Mouse (Mus musculus) embryonic facial prominence, embryonic 13.5 days (tissue): ENCODE data around the gene Npepps. TPM values are rescaled to one million over a fixed set of nuclear protein-coding genes. Genes with fewer than 3 reads are reported as not detected.

Experiments used
- ATAC-seq: fragments of 200-750 bp; cut with Nextera tagmentation; 2 replicates; pipeline ENCODE4 v1.8.0; 2017; ENCODE audit warnings: low read depth; ENCODE audit not compliant: insufficient number of reproducible peaks, insufficient read depth, low FRiP score, low TSS enrichment
- H3K27ac ChIP-seq: fragments of 300-500 bp; sonication (generic); 2 replicates; pipeline ENCODE4 v1.5.1; 2015; ENCODE audit warnings: moderate library complexity, mild to moderate bottlenecking, inconsistent platforms
- H3K27me3 ChIP-seq: fragments of 300-500 bp; sonication (generic); 2 replicates; pipeline ENCODE4 v1.6.1; 2015; ENCODE audit warnings: mild to moderate bottlenecking, inconsistent platforms
- H3K36me3 ChIP-seq: fragments of 300-500 bp; sonication (generic); 2 replicates; pipeline ENCODE4 v1.6.1; 2015; ENCODE audit warnings: mild to moderate bottlenecking, inconsistent platforms
- H3K4me1 ChIP-seq: fragments of 300-500 bp; sonication (generic); 2 replicates; pipeline ENCODE4 v1.6.1; 2015; ENCODE audit warnings: inconsistent platforms
- H3K4me2 ChIP-seq: fragments of 300-500 bp; sonication (generic); 2 replicates; pipeline ENCODE4 v1.6.1; 2015; ENCODE audit warnings: moderate library complexity, mild to moderate bottlenecking, inconsistent platforms
- H3K4me3 ChIP-seq: fragments of 300-500 bp; sonication (generic); 2 replicates; pipeline ENCODE4 v1.5.1; 2015; ENCODE audit warnings: mild to moderate bottlenecking, inconsistent platforms
- H3K9ac ChIP-seq: fragments of 300-500 bp; sonication (generic); 2 replicates; pipeline ENCODE4 v1.6.1; 2015; ENCODE audit warnings: mild to moderate bottlenecking, inconsistent platforms
- H3K9me3 ChIP-seq: fragments of 300-500 bp; sonication (generic); 2 replicates; pipeline ENCODE4 v1.6.1; 2016; ENCODE audit warnings: inconsistent platforms
- WGBS: fragments of 180-500 bp; shearing (Covaris S2); methylation state at CpG from one replicate; pipeline ENCODE4 v1.1.7; 2015; ENCODE audit warnings: mixed read lengths; 5-methylcytosine and 5-hydroxymethylcytosine counted together
- polyA plus RNA-seq: library from polyadenylated mRNA; unstranded; fragments of >200 nt; fragmentation: Nextera tagmentation; extraction: Ambion mirVana; gene quantifications from 2 replicates; pipeline ENCODE4 v1.2.1, GENCODE M21; 2015

Npepps gene
- polyA plus RNA-seq, 1 experiment from 2014 or later = 95.4 TPM

- WGBS = 82% methylated on average over 5 of the region's 5 CpGs
- ATAC-seq = no peak
Measured at GRCm38 (mm10) chr11:97181061-97181460, 99.4 kb downstream of the Npepps start.

DNA sequence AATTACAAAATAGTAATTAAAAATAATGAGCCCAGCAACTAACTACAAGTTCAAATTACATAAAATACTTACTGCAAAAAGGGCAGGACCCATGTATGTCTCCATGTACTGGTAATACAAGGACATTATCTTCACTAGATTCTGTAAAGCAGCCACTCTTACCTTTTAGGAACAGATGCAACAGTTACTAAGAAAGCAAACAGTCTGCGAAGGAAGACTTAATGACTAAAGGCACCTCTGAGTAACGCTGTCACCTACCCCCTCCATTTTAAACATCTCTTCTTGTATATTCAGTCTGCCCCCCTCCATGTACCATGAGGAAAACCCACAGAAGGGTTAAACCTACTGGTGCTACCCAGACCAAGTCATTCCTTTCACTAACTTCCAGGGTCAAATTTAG, 102.2 kb downstream of the Npepps start:
- Histone ChIP-seq H3K9ac (no peak overlapping the region), H3K4me1 (no peaks in the 10 kb centered on the region), H3K9me3 (no peaks in the 10 kb centered on the region), H3K27ac (no peak overlapping the region), H3K27me3 (no peaks in the 10 kb centered on the region), H3K36me3 (peaks cover 99% of the 10 kb centered on the region), H3K4me3 (no peak overlapping the region), H3K4me2 (no peak overlapping the region)
- 97% methylated on average over 2 of the region's 2 CpGs for WGBS
- no peak for ATAC-seq

More at GRCm38 (mm10) chr11:97181061-97181460, 99.4 kb downstream of the Npepps start:
- no peak overlapping the region for H3K27ac ChIP-seq
- peaks cover 14% of the 10 kb centered on the region for H3K4me1 ChIP-seq
- H3K9me3 ChIP-seq = no peaks in the 10 kb centered on the region
- no peak overlapping the region for H3K4me2 ChIP-seq
- H3K9ac ChIP-seq = no peak overlapping the region
- peaks cover 91% of the 10 kb centered on the region for H3K36me3 ChIP-seq
- H3K4me3 ChIP-seq = no peak overlapping the region
- no peaks in the 10 kb centered on the region for H3K27me3 ChIP-seq

GRCm38 (mm10) chr11:97176851-97177250, 103.6 kb downstream of the Npepps start:
- 54% methylated on average over 3 of the region's 3 CpGs for WGBS
- H3K4me3 ChIP-seq = no peak overlapping the region
- ATAC-seq = no peak

GRCm38 (mm10) chr11:97175499-97175898, 104.9 kb downstream of the Npepps start:
- Histone ChIP-seq H3K4me2 (no peak overlapping the region), H3K9me3 (no peaks in the 10 kb centered on the region), H3K4me1 (no peaks in the 10 kb centered on the region), H3K36me3 (peaks cover 98% of the 10 kb centered on the region), H3K27me3 (no peaks in the 10 kb centered on the region), H3K9ac (no peak overlapping the region), H3K4me3 (no peak overlapping the region), H3K27ac (no peak overlapping the region)
- WGBS = 90% methylated on average over 7 of the region's 7 CpGs
- ATAC-seq = no peak

More at GRCm38 (mm10) chr11:97176851-97177250, 103.6 kb downstream of the Npepps start:
- no peak overlapping the region for H3K4me2 ChIP-seq
- H3K9ac ChIP-seq = no peak overlapping the region
- H3K36me3 ChIP-seq = peaks cover 98% of the 10 kb centered on the region
- H3K27ac ChIP-seq = no peak overlapping the region
- H3K4me1 ChIP-seq = no peaks in the 10 kb centered on the region
- no peaks in the 10 kb centered on the region for H3K9me3 ChIP-seq
- H3K27me3 ChIP-seq = no peaks in the 10 kb centered on the region

DNA sequence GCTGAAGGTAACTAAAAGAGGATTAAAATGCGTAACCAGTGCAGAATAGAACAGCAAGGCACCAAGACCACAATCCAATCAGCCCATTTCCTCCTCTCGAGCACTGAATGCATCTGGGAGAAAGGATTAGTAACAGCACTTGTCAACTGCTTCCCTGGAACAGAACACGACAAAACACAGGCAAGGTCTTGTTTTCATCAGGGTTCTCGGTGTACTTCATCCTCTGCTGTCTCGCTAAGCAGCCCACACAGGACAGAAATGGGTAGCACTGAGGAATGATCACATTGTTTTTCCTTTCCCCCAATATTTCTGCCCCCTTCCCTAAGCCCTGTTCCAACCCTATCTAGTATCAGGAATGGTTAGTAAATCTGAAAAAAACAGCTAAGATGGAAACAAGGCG, 120.1 kb downstream of the Npepps start:
- 66% methylated on average over 6 of the region's 6 CpGs for WGBS
- H3K36me3 ChIP-seq = peaks cover 96% of the 10 kb centered on the region
- H3K9me3 ChIP-seq = no peaks in the 10 kb centered on the region
- no peaks in the 10 kb centered on the region for H3K27me3 ChIP-seq
- H3K4me1 ChIP-seq = no peaks in the 10 kb centered on the region
- H3K27ac ChIP-seq = no peak overlapping the region; the same call in 1 of the 2 replicates
- H3K4me2 ChIP-seq = no peak overlapping the region
- H3K4me3 ChIP-seq = no peak overlapping the region
- ATAC-seq = no peak
- no peak overlapping the region for H3K9ac ChIP-seq

DNA sequence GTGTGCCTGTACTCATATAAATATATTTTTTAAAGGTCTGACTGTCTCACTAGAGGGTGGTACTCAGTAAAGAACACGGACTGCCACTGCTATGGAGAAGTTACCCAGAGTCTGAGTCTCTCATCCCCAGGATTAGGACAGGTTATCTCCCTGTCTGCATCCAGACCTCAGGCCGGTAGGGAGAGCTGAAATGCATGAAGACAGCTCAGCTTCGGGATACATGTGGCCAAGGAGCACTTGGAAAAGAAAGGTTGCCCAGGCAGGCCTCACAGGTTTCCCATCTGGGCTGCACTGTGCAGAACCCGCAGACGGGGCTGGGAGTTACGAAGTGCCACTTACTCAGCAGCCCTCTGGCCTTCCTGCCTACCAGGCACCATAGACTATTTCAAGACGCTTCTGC, 123.4 kb downstream of the Npepps start:
- H3K4me3 ChIP-seq = no peak overlapping the region
- no peak overlapping the region for H3K9ac ChIP-seq
- 78% methylated on average over 7 of the region's 7 CpGs for WGBS
- no peak for ATAC-seq
- no peaks in the 10 kb centered on the region for H3K9me3 ChIP-seq
- peaks cover 24% of the 10 kb centered on the region for H3K4me1 ChIP-seq
- no peak overlapping the region for H3K4me2 ChIP-seq
- H3K27me3 ChIP-seq = no peaks in the 10 kb centered on the region
- peaks cover 69% of the 10 kb centered on the region for H3K36me3 ChIP-seq
- no peak overlapping the region for H3K27ac ChIP-seq

Other genes starting within 250 kb of the Npepps start
- 0.72 and 1.5 TPM in 2 replicates for gene Lrrc46, start 239.2 kb downstream of the Npepps start, polyA plus RNA-seq
- gene Mrpl10, start 239.1 kb downstream of the Npepps start, polyA plus RNA-seq = 82.0 and 82.7 TPM in 2 replicates
- 11.1 and 12.2 TPM in 2 replicates for gene Osbpl7, start 230.0 kb downstream of the Npepps start, polyA plus RNA-seq
- gene Tbx21, start 165.3 kb downstream of the Npepps start, polyA plus RNA-seq = 0.08 and 0.10 TPM in 2 replicates
- 7.8 and 8.5 TPM in 2 replicates for gene Tbkbp1, start 129.1 kb downstream of the Npepps start, polyA plus RNA-seq
- 59.7 and 62.6 TPM in 2 replicates for gene Kpnb1, start 92.8 kb downstream of the Npepps start, polyA plus RNA-seq
- gene Mrpl45, start 35.1 kb upstream of the Npepps start, polyA plus RNA-seq = 46.6 and 50.1 TPM in 2 replicates
- gene Gpr179, start 71.4 kb upstream of the Npepps start, polyA plus RNA-seq = 0.15 and 0.21 TPM in 2 replicates
- gene Socs7, start 81.9 kb upstream of the Npepps start, polyA plus RNA-seq = 4.7 and 5.3 TPM in 2 replicates
- 7.7 and 8.4 TPM in 2 replicates for gene Arhgap23, start 134.9 kb upstream of the Npepps start, polyA plus RNA-seq
- gene 4933428G20Rik, start 219.7 kb upstream of the Npepps start, polyA plus RNA-seq = 1.4 and 1.8 TPM in 2 replicates